Mouse (Mus musculus) midbrain, postnatal 0 days (tissue): ENCODE results near the gene Plcd1. TPM values are rescaled to one million over a fixed set of nuclear protein-coding genes. Genes with fewer than 3 reads are reported as not detected.

Experiments used
- ATAC-seq: fragments of 200-750 bp; cut with Nextera tagmentation; 2 replicates; pipeline ENCODE4 v1.8.0; 2017; ENCODE audit warnings: moderate number of reproducible peaks, mild to moderate bottlenecking, moderate TSS enrichment, moderate library complexity; ENCODE audit not compliant: low FRiP score
- DNase-seq: peaks from one replicate; pipeline ENCODE4 v3.0.0-alpha.2; 2015; ENCODE audit warnings: low spot score
- H3K27ac ChIP-seq: fragments of 300-500 bp; sonication (generic); 2 replicates; pipeline ENCODE4 v1.5.1; 2014; ENCODE audit warnings: low read depth, mild to moderate bottlenecking, low read length, mixed read lengths
- H3K27me3 ChIP-seq: fragments of 300-500 bp; sonication (generic); 2 replicates; pipeline ENCODE4 v1.6.1; 2014; ENCODE audit warnings: low read length, control low read depth, mixed read lengths; ENCODE audit not compliant: insufficient read depth
- H3K36me3 ChIP-seq: fragments of 300-500 bp; sonication (generic); 2 replicates; pipeline ENCODE4 v1.6.1; 2014; ENCODE audit warnings: low read length, control low read depth, mixed read lengths; ENCODE audit not compliant: insufficient read depth
- H3K4me1 ChIP-seq: fragments of 300-500 bp; sonication (generic); 2 replicates; pipeline ENCODE4 v1.6.1; 2014; ENCODE audit warnings: mild to moderate bottlenecking, control low read depth, antibody characterized with exemption, low read length, mixed read lengths; ENCODE audit not compliant: insufficient read depth
- H3K4me2 ChIP-seq: fragments of 300-500 bp; sonication (generic); 2 replicates; pipeline ENCODE4 v1.6.1; 2014; ENCODE audit warnings: low read depth, mild to moderate bottlenecking, low read length, mixed read lengths; ENCODE audit not compliant: poor library complexity, severe bottlenecking
- H3K4me3 ChIP-seq: fragments of 300-500 bp; sonication (generic); 2 replicates; pipeline ENCODE4 v1.5.1; 2014; ENCODE audit warnings: low read depth, mild to moderate bottlenecking, low read length, moderate library complexity
- H3K9ac ChIP-seq: fragments of 300-500 bp; sonication (generic); replicated peaks from 2 replicates; pipeline ENCODE4 v1.6.1; 2014; ENCODE audit warnings: mild to moderate bottlenecking, low read length, moderate library complexity, mixed read lengths; ENCODE audit not compliant: poor library complexity, severe bottlenecking
- H3K9me3 ChIP-seq: fragments of 300-500 bp; sonication (generic); 2 replicates; pipeline ENCODE4 v1.6.1; 2016; ENCODE audit warnings: low read length, control low read depth
- CTCF ChIP-seq: IDR thresholded peaks from 2 replicates; pipeline ENCODE4 v1.5.1; 2016; ENCODE audit warnings: antibody characterized with exemption, mild to moderate bottlenecking
- WGBS: fragments of 180-500 bp; shearing (Covaris S2); extraction: QIAGEN DNeasy Blood & Tissue Kit; methylation state at CpG from one replicate; pipeline ENCODE4 v1.1.7; 2014; 5-methylcytosine and 5-hydroxymethylcytosine counted together
- polyA plus RNA-seq: library from polyadenylated mRNA; unstranded; fragments of >200 nt; fragmentation: Nextera tagmentation; extraction: Ambion mirVana; gene quantifications from 2 replicates; pipeline ENCODE4 v1.2.1, GENCODE M21; 2015
- total RNA-seq: library from RNA; depleted of rRNA; stranded (reverse); fragments of >200 nt; gene quantifications from 2 replicates; pipeline ENCODE4 v1.2.3, GENCODE M21; 2014

The Plcd1 gene
- total and polyA plus RNA-seq, 2 experiments from 2014 or later = 10.9 to 17.4 TPM

GRCm38 (mm10) chr9:119037076-119037730, 56.1 kb downstream of the Plcd1 start:
- Histone ChIP-seq H3K4me2 (no peak overlapping the region), H3K4me1 (peaks cover 15% of the 10 kb centered on the region), H3K27ac (no peak overlapping the region), H3K4me3 (no peak overlapping the region), H3K36me3 (peaks cover 13% of the 10 kb centered on the region), H3K27me3 (no peaks in the 10 kb centered on the region), H3K9me3 (no peaks in the 10 kb centered on the region), H3K9ac (no peak overlapping the region)
- TF ChIP-seq CTCF = no peak
- 69% methylated on average over 15 of the region's 15 CpGs for WGBS
- peak; percentile 34 for DNase-seq
- ATAC-seq = no peak

- Histone ChIP-seq H3K36me3 (peaks cover 4% of the 10 kb centered on the region; the same call in 1 of the 2 replicates), H3K4me2 (no peak overlapping the region), H3K9me3 (no peaks in the 10 kb centered on the region), H3K4me1 (peaks cover 15% of the 10 kb centered on the region), H3K4me3 (no peak overlapping the region), H3K27ac (no peak overlapping the region), H3K27me3 (no peaks in the 10 kb centered on the region), H3K9ac (no peak overlapping the region)
- 68% methylated on average over 7 of the region's 7 CpGs for WGBS
- no peak for DNase-seq
- no peak for TF ChIP-seq CTCF
- ATAC-seq = no peak
These were observed 57.5 kb downstream of the Plcd1 start for GRCm38 (mm10) chr9:119035836-119036235.

GRCm38 (mm10) chr9:119034676-119035665, 58.3 kb downstream of the Plcd1 start:
- no peak overlapping the region for H3K4me3 ChIP-seq
- H3K27ac ChIP-seq = peak overlapping the region; percentile 78
- no peaks in the 10 kb centered on the region for H3K9me3 ChIP-seq
- no peak for TF ChIP-seq CTCF
- WGBS = 49% methylated on average over 29 of the region's 29 CpGs
- peak; percentile 49 for DNase-seq
- H3K4me2 ChIP-seq = no peak overlapping the region
- H3K27me3 ChIP-seq = no peaks in the 10 kb centered on the region
- 0 out of 2 replicates have a peak, but pooled peaks cover 4% of the 10 kb centered on the region for H3K36me3 ChIP-seq
- peaks cover 15% of the 10 kb centered on the region for H3K4me1 ChIP-seq
- H3K9ac ChIP-seq = no peak overlapping the region
- ATAC-seq = no peak

GRCm38 (mm10) chr9:119034069-119034468, 59.2 kb downstream of the Plcd1 start:
- no peak for TF ChIP-seq CTCF
- H3K4me2 ChIP-seq = no peak overlapping the region
- no peak overlapping the region for H3K4me3 ChIP-seq
- H3K36me3 ChIP-seq = 0 out of 2 replicates have a peak, but pooled peaks cover 4% of the 10 kb centered on the region
- 66% methylated on average over 8 of the region's 8 CpGs for WGBS
- H3K4me1 ChIP-seq = peaks cover 15% of the 10 kb centered on the region
- no peak overlapping the region for H3K9ac ChIP-seq
- DNase-seq (peak; percentile 26), ATAC-seq (no peak)
- H3K9me3 ChIP-seq = no peaks in the 10 kb centered on the region
- peak overlapping the region; percentile 78 for H3K27ac ChIP-seq
- no peaks in the 10 kb centered on the region for H3K27me3 ChIP-seq

GRCm38 (mm10) chr9:119033111-119033921, 60.0 kb downstream of the Plcd1 start:
- Histone ChIP-seq H3K27ac (peak overlapping the region; percentile 78), H3K36me3 (0 out of 2 replicates have a peak, but pooled peaks cover under 1% of the 10 kb centered on the region), H3K4me3 (no peak overlapping the region), H3K27me3 (no peaks in the 10 kb centered on the region), H3K4me1 (peaks cover 15% of the 10 kb centered on the region), H3K9me3 (no peaks in the 10 kb centered on the region), H3K9ac (0 out of 2 replicates have a peak overlapping the region, but pooled peaks have one; percentile 24), H3K4me2 (no peak overlapping the region)
- no peak for TF ChIP-seq CTCF
- WGBS = 50% methylated on average over 19 of the region's 19 CpGs
- DNase-seq (peak; percentile 75), ATAC-seq (peak; percentile 62)
